ENCODE assay signal across 38 mouse cellular contexts in the genomic region with DNA sequence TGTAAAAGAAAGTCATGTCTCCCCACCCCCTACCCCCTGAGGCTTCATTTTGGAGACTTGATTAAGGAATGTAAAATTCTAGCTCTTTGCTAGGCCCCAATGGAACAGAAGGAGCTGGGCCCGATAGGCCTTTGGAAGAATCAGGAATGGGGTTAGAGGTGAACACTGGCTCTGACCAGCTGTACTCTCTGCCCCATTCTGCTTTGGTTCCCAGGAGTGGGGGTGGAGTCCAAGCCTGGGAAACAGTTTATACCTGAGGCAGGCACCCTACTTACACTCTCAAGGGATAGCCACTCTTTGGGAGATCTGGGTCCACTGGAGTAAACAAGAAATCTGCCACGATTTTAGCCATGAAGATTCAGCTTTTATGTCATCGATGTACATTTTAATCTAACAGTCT. TPM values are rescaled to one million over a fixed set of nuclear protein-coding genes. Genes with fewer than 3 reads are reported as not detected.
DNase-seq lines count a peak whose midpoint lies in the region; ATAC-seq and TF ChIP-seq lines count a peak whose summit lies in the region.
"Had no signal": no experiment of that assay in that cellular context is flagged by ENCODE, and none has a peak within 500 bp of the region (broad histone marks: within the 10 kb centered on the region; RNA-seq: fewer than 3 reads in every experiment).

TSS of gene Gm15557 (plus strand) at position 48 of the 400 bp plus-strand sequence.

- no peak for ATAC-seq in limb, embryonic 13.5 days (ENCODE audit: low FRiP score, low read depth)
- no peak for ATAC-seq in megakaryocyte-erythroid progenitor cell, adult 5-6 weeks (replicated peaks; ENCODE audit: low FRiP score, low TSS enrichment, poor library complexity, severe bottlenecking)
- ATAC-seq: CD4-positive, CD25-positive, alpha-beta regulatory T cell, adult 4 months; forebrain, embryonic 13.5 days; forebrain, embryonic 16.5 days; hindbrain, postnatal 0 days; inflammation-experienced regulatory T-cells, adult 6 months; Patski had no signal

- no peak for TF ChIP-seq CTCF in E14TG2a.4 (conservative IDR thresholded peaks at IDR 0.05; ENCODE audit: low read length)
- no peak for TF ChIP-seq CTCF in ES-Bruce4 (IDR thresholded peaks at IDR 0.05; ENCODE audit: low read depth, low read length)

- WGBS in embryonic facial prominence, embryonic 10.5 days: 86% methylated on average over 3 of the region's 3 CpGs
- 88% methylated on average over 3 of the region's 3 CpGs for WGBS in limb, embryonic 13.5 days

- no peak for TF ChIP-seq EP300 in ES-Bruce4 (IDR thresholded peaks at IDR 0.05; ENCODE audit: insufficient read depth, low read depth, low read length)

- DNase-seq in embryonic facial prominence, embryonic 10.5 days (ENCODE audit: low spot score): no peak
- no peak for DNase-seq in spleen, postnatal 14 days (ENCODE audit: low spot score in 2 of 2)
- no peak for DNase-seq in right cerebral cortex, postnatal 14 days
- DNase-seq in layer of hippocampus, postnatal 14 days (ENCODE audit: low spot score in 2 of 2): no peak
- DNase-seq: adrenal gland, postnatal 14 days; cerebellum, adult 11-12 months; cerebellum, adult 8-10 months; cerebellum, postnatal 10 days; cerebellum, postnatal 36 days; embryo, embryonic 11 days; gastrocnemius, adult 2 months; gastrocnemius, postnatal 14 days; heart, adult 18-20 months; heart, postnatal 14 days; heart, postnatal 4 days had no signal

- peaks cover 47% of the 10 kb centered on the region for H3K27me3 ChIP-seq in E14TG2a.4 (ENCODE audit: insufficient read depth, low read length)
- H3K27me3 ChIP-seq in ES-Bruce4 (ENCODE audit: control insufficient read depth, insufficient read depth, low read length, poor library complexity, severe bottlenecking): no peaks in the 10 kb centered on the region
- peaks cover 12% of the 10 kb centered on the region for H3K27me3 ChIP-seq in embryonic facial prominence, embryonic 10.5 days (replicated peaks; ENCODE audit: low read depth, poor library complexity, severe bottlenecking)
- no peaks in the 10 kb centered on the region for H3K27me3 ChIP-seq in limb, embryonic 13.5 days
- H3K27me3 ChIP-seq: forebrain, embryonic 13.5 days; Patski had no signal

- H3K4me3 ChIP-seq in E14TG2a.4 (replicated peaks; ENCODE audit: low read length): peak within 1 kb of the TSS; percentile 76
- H3K4me3 ChIP-seq in ES-Bruce4 (ENCODE audit: low read depth, low read length): no peak within 1 kb of the TSS
- H3K4me3 ChIP-seq in embryonic facial prominence, embryonic 10.5 days: no peak within 1 kb of the TSS
- peak within 1 kb of the TSS; percentile 51 for H3K4me3 ChIP-seq in limb, embryonic 13.5 days
- H3K4me3 ChIP-seq: forebrain, embryonic 10.5 days; forebrain, embryonic 13.5 days; heart, embryonic 10.5 days; heart, embryonic 13.5 days had no signal

- peaks cover 54% of the 10 kb centered on the region for H3K4me1 ChIP-seq in E14TG2a.4 (replicated peaks; ENCODE audit: low read depth, low read length)
- peaks cover 6% of the 10 kb centered on the region for H3K4me1 ChIP-seq in ES-Bruce4 (ENCODE audit: control insufficient read depth, insufficient read depth, low read length)
- H3K4me1 ChIP-seq in embryonic facial prominence, embryonic 10.5 days: peaks cover 44% of the 10 kb centered on the region
- peaks cover 49% of the 10 kb centered on the region for H3K4me1 ChIP-seq in limb, embryonic 13.5 days

- peak within 1 kb of the TSS; percentile 29 for H3K27ac ChIP-seq in ES-Bruce4 (ENCODE audit: insufficient read depth, low read length)
- peak within 1 kb of the TSS; percentile 24; the same call in 1 of the 2 replicates for H3K27ac ChIP-seq in embryonic facial prominence, embryonic 10.5 days (replicated peaks)
- no peak within 1 kb of the TSS for H3K27ac ChIP-seq in limb, embryonic 13.5 days
- H3K27ac ChIP-seq: forebrain, embryonic 10.5 days; forebrain, embryonic 13.5 days; gastrocnemius, adult 2 months; heart, embryonic 10.5 days; heart, embryonic 13.5 days; hindbrain, embryonic 14.5 days; hindbrain, postnatal 0 days had no signal

- no peak for TF ChIP-seq POLR2A in ES-Bruce4 (IDR thresholded peaks at IDR 0.05; ENCODE audit: insufficient read depth, low read length)

- H3K36me3 ChIP-seq in E14TG2a.4 (ENCODE audit: insufficient read depth, low read length) (no peaks in the 10 kb centered on the region), ES-Bruce4 (ENCODE audit: control insufficient read depth, insufficient read depth, low read length, poor library complexity, severe bottlenecking) (no peaks in the 10 kb centered on the region)
- no peaks in the 10 kb centered on the region for H3K36me3 ChIP-seq in embryonic facial prominence, embryonic 10.5 days (replicated peaks)
- H3K36me3 ChIP-seq in limb, embryonic 13.5 days: peaks cover 36% of the 10 kb centered on the region
- H3K36me3 ChIP-seq: forebrain, embryonic 10.5 days; G1E; heart, embryonic 10.5 days; heart, embryonic 13.5 days had no signal

- H3K4me2 ChIP-seq in limb, embryonic 13.5 days (replicated peaks): peak within 1 kb of the TSS; percentile 72
- H3K4me2 ChIP-seq: forebrain, embryonic 13.5 days; heart, embryonic 13.5 days; hindbrain, embryonic 14.5 days had no signal

- H3K9ac ChIP-seq in ES-Bruce4 (ENCODE audit: low read depth, poor library complexity, severe bottlenecking): peak within 1 kb of the TSS; percentile 3; the same call in 1 of the 2 replicates
- H3K9ac ChIP-seq in limb, embryonic 13.5 days: no peak within 1 kb of the TSS
- H3K9ac ChIP-seq: forebrain, embryonic 13.5 days; heart, embryonic 13.5 days; hindbrain, embryonic 14.5 days had no signal

- H3K9me3 ChIP-seq in E14TG2a.4 (ENCODE audit: low read length) (no peaks in the 10 kb centered on the region), ES-Bruce4 (replicated peaks; ENCODE audit: control insufficient read depth, insufficient read depth, low read length, poor library complexity, severe bottlenecking) (no peaks in the 10 kb centered on the region)
- no peaks in the 10 kb centered on the region for H3K9me3 ChIP-seq in embryonic facial prominence, embryonic 10.5 days
- H3K9me3 ChIP-seq in limb, embryonic 13.5 days: no peaks in the 10 kb centered on the region
- H3K9me3 ChIP-seq: forebrain, embryonic 10.5 days; forebrain, embryonic 13.5 days; G1E; heart, embryonic 10.5 days; heart, embryonic 13.5 days had no signal

RNA-seq across cellular contexts. Expression of gene Gm15557, which starts in this region (rescaled TPM):
- not detected in 2 replicates for polyA plus RNA-seq in ES-Bruce4 (2011; ENCODE audit: insufficient read depth, insufficient read length, low read depth, missing spikeins)
- 0.12 TPM in 1 of 2 replicates, not detected in the other for polyA plus RNA-seq in embryonic facial prominence, embryonic 10.5 days (2016; fragmentation: Nextera tagmentation; extraction: Ambion mirVana)
- 0.60 and 1.2 TPM in 2 replicates for polyA plus RNA-seq in limb, embryonic 13.5 days (2015; fragmentation: Nextera tagmentation; extraction: Ambion mirVana)
- total RNA-seq in layer of hippocampus, postnatal 14 days (2021): not detected
- total RNA-seq in megakaryocyte-erythroid progenitor cell, adult 5-6 weeks (2014; fragmentation: Nextera tagmentation): not detected in 2 replicates
- total RNA-seq in megakaryocyte-erythroid progenitor cell, adult 5-6 weeks (2017): not detected in 2 replicates
- total RNA-seq: adrenal gland, postnatal 14 days; adrenal gland, postnatal 4 days; gastrocnemius, adult 2 months; gastrocnemius, postnatal 14 days; gastrocnemius, postnatal 4 days; heart, adult 18-20 months; heart, postnatal 14 days; heart, postnatal 4 days; hindbrain, postnatal 0 days had no signal
- polyA plus RNA-seq: C2C12; CD4-positive, CD25-positive, alpha-beta regulatory T cell, adult 4 months; cortical plate, adult 2 months; embryonic facial prominence, embryonic 11.5 days; embryonic facial prominence, embryonic 14.5 days; forebrain, embryonic 10.5 days; forebrain, embryonic 13.5 days; forebrain, embryonic 16.5 days; heart, embryonic 10.5 days; heart, embryonic 13.5 days; heart, embryonic 16.5 days; hindbrain, embryonic 11.5 days; hindbrain, embryonic 14.5 days; hindbrain, postnatal 0 days; inflammation-experienced regulatory T-cells, adult 6 months; Patski had no signal

Comparison
In these comparisons a context has a peak if more than half of its experiments do, and no peak if none do; other contexts are left out.
1. H3K4me3 ChIP-seq: peak in E14TG2a.4 (single experiment) and limb, embryonic 13.5 days (single experiment); none in ES-Bruce4 (single experiment) and embryonic facial prominence, embryonic 10.5 days (single experiment).